Mouse (Mus musculus): Measurements from ENCODE around the gene Cyp46a1. TPM values are rescaled to one million over a fixed set of nuclear protein-coding genes. Genes with fewer than 3 reads are reported as not detected.

The Cyp46a1 gene
- polyA plus RNA-seq, 1 experiment from 2014 or later, result not detected

DNA sequence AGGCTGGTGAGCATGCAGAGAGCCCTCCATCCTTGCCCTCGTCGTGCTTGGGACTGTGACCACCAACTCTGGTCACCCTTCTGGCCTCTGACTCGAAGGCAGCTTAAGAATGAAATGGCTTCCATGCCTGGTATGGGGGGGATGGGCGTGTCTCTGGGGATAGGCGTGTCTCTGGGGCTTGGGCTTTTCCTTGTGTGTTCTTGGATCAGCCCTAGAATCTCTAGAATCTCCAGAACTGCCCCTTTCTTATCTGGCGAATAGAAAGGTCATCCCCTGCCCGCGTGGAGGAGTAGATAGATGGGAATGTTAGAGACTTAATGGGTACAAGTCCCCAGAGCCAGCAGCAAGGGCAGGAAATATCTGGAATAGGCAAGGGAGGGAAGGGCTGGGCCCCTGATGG, 14.1 kb upstream of the Cyp46a1 start:
- WGBS (ENCODE audit: missing documents), result 31% methylated on average over 8 of the region's 8 CpGs
- H3K79me2 ChIP-seq (ENCODE audit: inconsistent target), result no peaks in the 10 kb centered on the region
- no peak overlapping the region for H3K4me3 ChIP-seq (ENCODE audit: inconsistent target)
- H3K36me3 ChIP-seq (ENCODE audit: inconsistent target), result no peaks in the 10 kb centered on the region
- H3K27ac ChIP-seq, result no peak overlapping the region

GRCm38 (mm10) chr12:108326401-108326800, 7.8 kb upstream of the Cyp46a1 start:
- Histone ChIP-seq H3K4me3 (ENCODE audit: inconsistent target) (no peak overlapping the region), H3K79me2 (ENCODE audit: inconsistent target) (no peaks in the 10 kb centered on the region), H3K27ac (no peak overlapping the region), H3K36me3 (ENCODE audit: inconsistent target) (no peaks in the 10 kb centered on the region)
- WGBS (ENCODE audit: missing documents), result 64% methylated on average over 5 of the region's 5 CpGs

GRCm38 (mm10) chr12:108327889-108328491, 6.2 kb upstream of the Cyp46a1 start:
- no peaks in the 10 kb centered on the region for H3K79me2 ChIP-seq (ENCODE audit: inconsistent target)
- WGBS (ENCODE audit: missing documents), result 4% methylated on average over 53 of the region's 66 CpGs
- H3K4me3 ChIP-seq (ENCODE audit: inconsistent target), result no peak overlapping the region
- H3K27ac ChIP-seq, result no peak overlapping the region
- no peaks in the 10 kb centered on the region for H3K36me3 ChIP-seq (ENCODE audit: inconsistent target)

- Histone ChIP-seq H3K36me3 (ENCODE audit: inconsistent target) (no peaks in the 10 kb centered on the region), H3K4me3 (ENCODE audit: inconsistent target) (no peak overlapping the region), H3K27ac (no peak overlapping the region), H3K79me2 (ENCODE audit: inconsistent target) (no peaks in the 10 kb centered on the region)
- 3% methylated on average over 16 of the region's 16 CpGs for WGBS (ENCODE audit: missing documents)
Measured at GRCm38 (mm10) chr12:108333056-108333455, 1.1 kb upstream of the Cyp46a1 start.

DNA sequence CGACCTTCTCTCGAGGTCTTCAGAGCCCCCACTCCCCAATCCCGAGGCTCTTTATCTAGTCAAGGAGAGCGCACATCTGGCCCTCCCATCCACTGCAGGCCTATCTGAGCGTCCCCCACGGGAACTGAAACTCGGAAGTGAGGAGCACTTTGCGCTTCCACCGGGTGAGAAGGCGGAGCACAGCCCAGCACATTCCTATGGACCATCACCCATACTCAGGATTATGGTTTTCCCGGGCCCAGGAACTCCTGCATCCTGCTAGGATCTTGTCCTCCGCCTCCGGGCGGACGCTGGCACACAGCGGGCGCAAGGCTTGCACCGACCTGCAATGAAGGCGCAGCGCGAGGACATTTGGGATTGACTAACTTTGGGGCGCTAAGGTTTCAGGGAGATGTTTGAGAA, 699 bp upstream of the Cyp46a1 start:
- Histone ChIP-seq H3K27ac (no peak overlapping the region), H3K4me3 (ENCODE audit: inconsistent target) (no peak overlapping the region), H3K79me2 (ENCODE audit: inconsistent target) (no peaks in the 10 kb centered on the region), H3K36me3 (ENCODE audit: inconsistent target) (no peaks in the 10 kb centered on the region)
- WGBS (ENCODE audit: missing documents), result 1% methylated on average over 22 of the region's 22 CpGs

- no peak overlapping the region for H3K27ac ChIP-seq
- H3K79me2 ChIP-seq (ENCODE audit: inconsistent target), result no peaks in the 10 kb centered on the region
- no peaks in the 10 kb centered on the region for H3K36me3 ChIP-seq (ENCODE audit: inconsistent target)
- H3K4me3 ChIP-seq (ENCODE audit: inconsistent target), result no peak overlapping the region
- 3% methylated on average over 15 of the region's 32 CpGs for WGBS (ENCODE audit: missing documents)
Measured at GRCm38 (mm10) chr12:108334529-108334928, 348 bp downstream of the Cyp46a1 start.

- Histone ChIP-seq H3K36me3 (ENCODE audit: inconsistent target) (no peaks in the 10 kb centered on the region), H3K79me2 (ENCODE audit: inconsistent target) (no peaks in the 10 kb centered on the region), H3K27ac (no peak overlapping the region), H3K4me3 (ENCODE audit: inconsistent target) (no peak overlapping the region)
- WGBS (ENCODE audit: missing documents), result 23% methylated on average over 14 of the region's 14 CpGs
Measured at GRCm38 (mm10) chr12:108338572-108339190, 4.5 kb downstream of the Cyp46a1 start.

DNA sequence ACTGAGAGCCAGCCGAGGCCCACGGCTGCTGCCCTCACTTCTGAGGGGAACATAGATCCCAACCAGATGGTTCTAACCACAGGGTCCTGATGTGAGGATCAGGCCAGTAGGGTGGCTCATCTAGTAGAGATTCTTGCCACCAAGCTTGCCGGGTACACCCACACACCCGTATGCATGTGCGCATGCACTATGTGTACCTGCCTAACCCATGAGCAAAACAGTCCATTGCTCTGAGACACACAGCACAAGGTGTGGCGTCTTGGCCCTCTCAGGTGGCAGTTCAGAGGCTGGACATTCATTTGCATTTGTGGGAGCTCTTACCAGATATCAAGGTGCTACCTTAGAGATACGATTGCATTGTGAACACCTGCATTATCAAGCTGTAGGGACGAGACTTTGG, 14.0 kb downstream of the Cyp46a1 start:
- 77% methylated on average over 8 of the region's 8 CpGs for WGBS (ENCODE audit: missing documents)

GRCm38 (mm10) chr12:108349026-108349425, 14.8 kb downstream of the Cyp46a1 start:
- WGBS (ENCODE audit: missing documents), result 75% methylated on average over 5 of the region's 5 CpGs
- Histone ChIP-seq H3K4me3 (ENCODE audit: inconsistent target) (no peak overlapping the region), H3K79me2 (ENCODE audit: inconsistent target) (no peaks in the 10 kb centered on the region), H3K36me3 (ENCODE audit: inconsistent target) (no peaks in the 10 kb centered on the region), H3K27ac (no peak overlapping the region)

More for the DNA sequence above, 14.0 kb downstream of the Cyp46a1 start:
- Histone ChIP-seq H3K79me2 (ENCODE audit: inconsistent target) (no peaks in the 10 kb centered on the region), H3K4me3 (ENCODE audit: inconsistent target) (no peak overlapping the region), H3K27ac (no peak overlapping the region), H3K36me3 (ENCODE audit: inconsistent target) (no peaks in the 10 kb centered on the region)

GRCm38 (mm10) chr12:108350931-108351330, 16.8 kb downstream of the Cyp46a1 start:
- H3K79me2 ChIP-seq (ENCODE audit: inconsistent target), result no peaks in the 10 kb centered on the region
- no peaks in the 10 kb centered on the region for H3K36me3 ChIP-seq (ENCODE audit: inconsistent target)
- no peak overlapping the region for H3K4me3 ChIP-seq (ENCODE audit: inconsistent target)
- WGBS (ENCODE audit: missing documents), result 80% methylated on average over 10 of the region's 10 CpGs
- H3K27ac ChIP-seq, result no peak overlapping the region

DNA sequence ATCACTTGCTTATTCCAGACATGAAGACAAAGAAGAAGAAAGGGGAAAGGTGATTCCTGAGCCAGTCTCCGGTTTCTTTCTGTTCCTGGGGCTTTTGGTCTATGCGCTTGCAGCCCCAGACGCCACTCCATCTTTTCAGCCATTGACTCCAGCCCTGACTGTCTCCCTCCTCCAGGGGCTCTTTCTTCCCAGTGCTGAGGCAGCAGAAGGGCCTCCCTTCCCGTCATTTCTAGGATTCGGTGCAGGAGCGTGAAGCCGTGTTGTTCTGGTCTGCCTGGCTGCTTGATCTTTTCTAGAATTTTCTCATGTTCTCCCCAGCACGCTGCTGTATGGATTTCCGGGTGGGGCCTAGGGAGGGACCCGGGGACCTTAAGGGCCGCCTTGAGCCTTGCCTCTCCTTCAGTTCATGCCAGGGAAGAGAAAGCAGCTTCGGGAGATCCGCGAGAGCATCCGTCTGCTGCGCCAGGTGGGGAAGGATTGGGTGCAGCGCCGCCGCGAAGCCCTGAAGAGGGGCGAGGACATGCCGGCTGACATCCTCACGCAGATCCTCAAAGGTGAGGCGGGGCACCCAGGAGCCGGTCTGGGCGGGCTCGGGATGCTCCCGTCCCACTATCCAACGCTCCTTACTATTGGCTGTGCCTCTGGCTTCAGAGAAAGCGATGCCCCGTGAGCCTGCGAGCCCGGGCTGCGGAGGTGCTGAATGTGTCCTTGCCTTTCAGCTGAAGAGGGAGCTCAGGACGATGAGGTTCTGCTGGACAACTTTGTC, 18.4 kb downstream of the Cyp46a1 start:
- H3K36me3 ChIP-seq (ENCODE audit: inconsistent target), result no peaks in the 10 kb centered on the region
- no peak overlapping the region for H3K4me3 ChIP-seq (ENCODE audit: inconsistent target)
- H3K79me2 ChIP-seq (ENCODE audit: inconsistent target), result no peaks in the 10 kb centered on the region
- H3K27ac ChIP-seq, result no peak overlapping the region
- 13% methylated on average over 35 of the region's 35 CpGs for WGBS (ENCODE audit: missing documents)

- no peaks in the 10 kb centered on the region for H3K36me3 ChIP-seq (ENCODE audit: inconsistent target)
- no peaks in the 10 kb centered on the region for H3K79me2 ChIP-seq (ENCODE audit: inconsistent target)
- 77% methylated on average over 2 of the region's 2 CpGs for WGBS (ENCODE audit: missing documents)
- H3K4me3 ChIP-seq (ENCODE audit: inconsistent target), result no peak overlapping the region
- H3K27ac ChIP-seq, result no peak overlapping the region
Measured at GRCm38 (mm10) chr12:108354284-108354683, 20.1 kb downstream of the Cyp46a1 start.

DNA sequence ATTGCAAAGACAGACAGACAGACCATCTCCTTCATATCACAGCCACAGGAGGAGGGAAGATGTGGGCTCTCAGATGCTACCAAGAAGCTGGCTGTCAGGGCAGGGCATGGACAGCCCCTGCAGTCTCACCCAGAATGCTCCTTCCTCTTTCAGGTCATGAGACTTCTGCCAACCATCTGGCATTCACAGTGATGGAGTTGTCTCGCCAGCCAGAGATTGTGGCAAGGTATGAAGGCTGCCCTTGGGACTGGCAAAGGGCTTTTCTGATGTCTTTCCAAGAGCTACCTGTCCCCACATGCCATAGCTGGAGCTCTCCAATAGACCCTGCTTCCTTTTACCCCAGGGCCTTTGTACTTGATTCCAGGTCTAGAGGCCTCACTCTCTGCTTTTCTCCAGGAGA, 21.1 kb downstream of the Cyp46a1 start:
- 33% methylated on average over 1 of the region's 1 CpGs for WGBS (ENCODE audit: missing documents)
- Histone ChIP-seq H3K36me3 (ENCODE audit: inconsistent target) (no peaks in the 10 kb centered on the region), H3K79me2 (ENCODE audit: inconsistent target) (no peaks in the 10 kb centered on the region), H3K4me3 (ENCODE audit: inconsistent target) (no peak overlapping the region), H3K27ac (no peak overlapping the region)

- Histone ChIP-seq H3K36me3 (ENCODE audit: inconsistent target) (no peaks in the 10 kb centered on the region), H3K4me3 (ENCODE audit: inconsistent target) (no peak overlapping the region), H3K27ac (no peak overlapping the region), H3K79me2 (ENCODE audit: inconsistent target) (no peaks in the 10 kb centered on the region)
Measured at GRCm38 (mm10) chr12:108355986-108356385, 21.8 kb downstream of the Cyp46a1 start.

GRCm38 (mm10) chr12:108363796-108364195, 29.6 kb downstream of the Cyp46a1 start:
- WGBS (ENCODE audit: missing documents), result 7% methylated on average over 5 of the region's 5 CpGs
- Histone ChIP-seq H3K4me3 (ENCODE audit: inconsistent target) (no peak overlapping the region), H3K79me2 (ENCODE audit: inconsistent target) (no peaks in the 10 kb centered on the region), H3K27ac (no peak overlapping the region), H3K36me3 (ENCODE audit: inconsistent target) (no peaks in the 10 kb centered on the region)

Data from macrophage (primary cell).